Mouse (Mus musculus) right cerebral cortex, postnatal 4 days (tissue): ENCODE measurements around the gene Cacng1.

Experiments
- DNase-seq: peaks from one replicate; pipeline ENCODE4 v3.0.0-alpha.2; 2022

Gene Cacng1

GRCm38 (mm10) chr11:107707897-107708610 lies 8.3 kb downstream of the Cacng1 start:
- DNase-seq: no peak

GRCm38 (mm10) chr11:107705476-107706074 lies 10.7 kb downstream of the Cacng1 start:
- DNase-seq: no peak

GRCm38 (mm10) chr11:107705060-107705459 lies 11.3 kb downstream of the Cacng1 start:
- DNase-seq: no peak

- DNase-seq: no peak
Observed at GRCm38 (mm10) chr11:107703272-107704134, 12.8 kb downstream of the Cacng1 start.

- DNase-seq: no peak
Observed at GRCm38 (mm10) chr11:107699967-107700366, 16.4 kb downstream of the Cacng1 start.

- DNase-seq: no peak
Observed at GRCm38 (mm10) chr11:107693338-107693737, 23.0 kb downstream of the Cacng1 start.

- DNase-seq: no peak
Observed at GRCm38 (mm10) chr11:107691569-107691968, 24.8 kb downstream of the Cacng1 start.

- no peak for DNase-seq
Observed at GRCm38 (mm10) chr11:107688480-107688879, 27.8 kb downstream of the Cacng1 start.

GRCm38 (mm10) chr11:107686290-107686689 lies 30.0 kb downstream of the Cacng1 start:
- no peak for DNase-seq

- DNase-seq: no peak
Observed at GRCm38 (mm10) chr11:107683544-107684465, 32.5 kb downstream of the Cacng1 start.

GRCm38 (mm10) chr11:107682694-107683355 lies 33.5 kb downstream of the Cacng1 start:
- no peak for DNase-seq

GRCm38 (mm10) chr11:107676207-107676940 lies 39.9 kb downstream of the Cacng1 start:
- DNase-seq: no peak

GRCm38 (mm10) chr11:107675246-107675645 lies 41.1 kb downstream of the Cacng1 start:
- no peak for DNase-seq

- DNase-seq: no peak
Observed at GRCm38 (mm10) chr11:107674601-107675000, 41.7 kb downstream of the Cacng1 start.

GRCm38 (mm10) chr11:107674006-107674405 lies 42.3 kb downstream of the Cacng1 start:
- no peak for DNase-seq

- DNase-seq: no peak
Observed at GRCm38 (mm10) chr11:107668977-107669376, 47.3 kb downstream of the Cacng1 start.

- no peak for DNase-seq
Observed at GRCm38 (mm10) chr11:107668223-107668622, 48.1 kb downstream of the Cacng1 start.

- DNase-seq: no peak
Observed at GRCm38 (mm10) chr11:107667542-107667941, 48.8 kb downstream of the Cacng1 start.

GRCm38 (mm10) chr11:107662666-107663065 lies 53.7 kb downstream of the Cacng1 start:
- no peak for DNase-seq

- no peak for DNase-seq
Observed at GRCm38 (mm10) chr11:107660452-107660851, 55.9 kb downstream of the Cacng1 start.

- no peak for DNase-seq
Observed at GRCm38 (mm10) chr11:107657117-107657516, 59.2 kb downstream of the Cacng1 start.
